Mouse (Mus musculus) v-Abl transformed pro-B cells (cell line): ENCODE data around the gene Olfr116.

ENCODE experiments used
- in situ Hi-C, 2 experiments: fragments of 400-800 bp; cut with MboI; formaldehyde crosslinking; loops; one replicate each; pipeline ENCODE4 v1.15.1; 2025; ENCODE audit not compliant: unreplicated experiment in 2 of 2

Olfr116 gene

DNA sequence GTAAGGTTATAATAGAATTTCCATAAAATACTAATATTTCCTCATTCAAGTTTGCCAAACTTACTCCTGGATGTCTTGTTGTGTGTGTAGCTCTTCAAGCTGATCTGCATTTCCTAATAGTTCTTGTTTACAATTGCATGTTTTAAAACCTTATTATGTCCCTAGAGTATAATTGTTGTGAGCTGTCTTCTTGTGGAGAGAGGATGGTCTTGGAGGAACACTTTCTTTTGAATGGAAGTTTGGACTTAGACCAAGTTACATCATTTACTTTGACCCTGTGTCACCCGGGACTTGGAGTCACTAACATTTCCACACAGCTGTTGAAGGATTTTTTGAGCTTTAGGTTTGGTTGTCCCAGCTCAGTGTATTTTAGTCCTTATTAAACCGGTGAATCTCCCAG is at the start of gene Olfr116, which contains the start of gene Olfr115:
Gene Olfr116, minus strand, starts transcription at position 191 of the 400 bp plus-strand sequence.
Gene Olfr115, minus strand, starts transcription at position 101 of the 400 bp plus-strand sequence.
- in situ Hi-C loops = no loop called here

DNA sequence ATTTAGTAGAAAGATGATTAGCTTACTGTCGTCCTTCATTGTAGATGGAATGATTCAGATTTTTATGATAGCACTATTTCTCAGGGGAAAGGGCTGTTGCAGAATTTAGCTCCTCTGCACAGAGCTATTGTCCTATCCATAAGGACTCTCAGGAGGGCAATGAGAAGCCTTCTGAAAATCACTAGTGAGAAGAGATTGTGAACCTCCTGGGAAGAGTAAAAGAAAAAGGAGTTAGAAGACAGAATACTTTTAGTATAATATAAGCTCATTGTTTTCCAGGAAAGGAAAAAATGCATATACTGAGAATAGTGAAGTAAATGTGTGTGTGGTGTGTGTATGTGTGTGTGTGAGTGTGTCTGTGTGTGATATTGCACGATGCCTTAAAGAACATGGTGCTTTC is 39.7 kb upstream of the Olfr116 start, which contains the start of gene Olfr118:
Gene Olfr118, plus strand, starts transcription at position 301 of the 400 bp plus-strand sequence.
- in situ Hi-C loops = no loop called here

DNA sequence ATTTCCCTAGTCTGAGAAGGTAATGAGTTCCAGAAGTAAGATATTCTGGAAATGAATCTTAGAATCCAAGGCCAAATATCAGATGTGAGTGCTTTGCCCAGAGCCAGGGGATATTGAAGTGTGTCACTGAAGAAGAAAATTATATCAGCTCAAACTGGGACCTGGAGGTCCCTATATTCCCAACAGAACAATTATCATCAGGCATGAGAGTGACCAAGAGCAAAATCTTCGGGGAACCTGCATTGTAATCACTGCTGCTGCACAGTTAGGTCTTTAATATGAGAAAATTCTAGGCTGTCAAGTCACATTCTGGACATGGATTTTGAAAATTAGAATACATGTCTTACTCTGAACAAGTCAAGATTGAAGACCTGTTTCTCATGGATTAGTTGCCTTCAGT is 36.7 kb upstream of the Olfr116 start, which contains the start of gene Olfr117:
Gene Olfr117, minus strand, starts transcription at position 101 of the 400 bp plus-strand sequence.
- in situ Hi-C loops = no loop called here

DNA sequence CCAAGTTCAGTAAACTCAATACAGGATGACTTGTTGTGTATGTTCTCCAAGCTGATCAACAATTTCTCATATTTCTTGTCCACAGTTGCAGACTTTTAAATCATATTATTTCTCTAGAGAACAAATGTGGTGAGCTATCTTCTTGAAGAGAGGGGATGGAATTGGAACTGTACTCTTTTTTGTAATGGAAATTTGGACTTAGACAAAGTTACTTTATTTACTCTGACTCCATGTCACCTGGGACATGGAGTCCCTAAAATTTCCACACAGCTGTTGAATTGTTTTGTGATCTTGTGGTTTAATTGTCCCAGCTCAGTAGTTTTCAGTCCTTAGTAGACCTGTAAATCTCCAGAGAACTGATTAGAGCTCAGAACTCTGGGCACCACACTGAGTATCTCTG is 34.4 kb downstream of the Olfr116 start, which contains the start of gene Olfr114:
Gene Olfr114, minus strand, starts transcription at position 101 of the 400 bp plus-strand sequence.
- in situ Hi-C loops = no loop called here

DNA sequence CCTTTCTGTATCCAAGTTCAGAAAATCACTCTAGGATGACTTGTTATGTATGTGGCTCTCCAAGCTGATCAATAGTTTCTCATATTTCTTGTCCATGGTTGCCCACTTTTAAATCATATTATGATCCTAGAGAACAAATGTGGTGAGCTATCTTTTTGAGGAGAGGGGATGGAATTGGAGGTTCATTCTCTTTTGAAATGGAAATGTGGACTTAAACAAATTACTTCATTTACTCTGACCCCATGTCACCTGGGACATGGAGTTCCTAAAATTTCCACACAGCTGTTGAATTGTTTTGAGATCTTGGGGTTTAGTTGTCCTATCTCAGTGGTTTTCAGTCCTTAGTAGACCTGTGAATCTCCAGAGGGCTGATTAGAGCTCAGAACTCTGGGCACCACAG is 49.4 kb downstream of the Olfr116 start, which contains the start of gene Olfr113:
Gene Olfr113, minus strand, starts transcription at position 101 of the 400 bp plus-strand sequence.
- in situ Hi-C loops = no loop called here
